Mouse (Mus musculus) heart, embryonic 11.5 days (tissue): ENCODE measurements around the gene Stoml2. TPM values are rescaled to one million over a fixed set of nuclear protein-coding genes. Genes with fewer than 3 reads are reported as not detected.

ENCODE experiments used
- ATAC-seq: fragments of 200-750 bp; cut with Nextera tagmentation; replicated peaks from 2 replicates; pipeline ENCODE4 v1.8.0; 2017; ENCODE audit warnings: moderate library complexity; ENCODE audit not compliant: insufficient number of reproducible peaks, low FRiP score, low TSS enrichment
- H3K27ac ChIP-seq: fragments of 300-500 bp; sonication (generic); 2 replicates; pipeline ENCODE4 v1.5.1; 2014; ENCODE audit warnings: mild to moderate bottlenecking, low read depth, low read length
- H3K27me3 ChIP-seq: fragments of 300-500 bp; sonication (generic); 2 replicates; pipeline ENCODE4 v1.6.1; 2014; ENCODE audit warnings: mild to moderate bottlenecking, low read length, mixed read lengths; ENCODE audit not compliant: control insufficient read depth, insufficient read depth
- H3K36me3 ChIP-seq: fragments of 300-500 bp; sonication (generic); 2 replicates; pipeline ENCODE4 v1.6.1; 2014; ENCODE audit warnings: mild to moderate bottlenecking, low read length, moderate library complexity, mixed read lengths; ENCODE audit not compliant: control insufficient read depth, insufficient read depth
- H3K4me1 ChIP-seq: fragments of 300-500 bp; sonication (generic); 2 replicates; pipeline ENCODE4 v1.6.1; 2014; ENCODE audit warnings: low read length; ENCODE audit not compliant: control insufficient read depth, insufficient read depth
- H3K4me2 ChIP-seq: fragments of 300-500 bp; sonication (generic); 2 replicates; pipeline ENCODE4 v1.6.1; 2014; ENCODE audit warnings: mild to moderate bottlenecking, moderate library complexity
- H3K4me3 ChIP-seq: fragments of 300-500 bp; sonication (generic); 2 replicates; pipeline ENCODE4 v1.5.1; 2014; ENCODE audit warnings: low read depth, low read length
- H3K9ac ChIP-seq: fragments of 300-500 bp; sonication (generic); 2 replicates; pipeline ENCODE4 v1.6.1; 2014; ENCODE audit warnings: mild to moderate bottlenecking, low read depth, low read length, moderate library complexity
- H3K9me3 ChIP-seq: fragments of 300-500 bp; sonication (generic); replicated peaks from 2 replicates; pipeline ENCODE4 v1.6.1; 2016; ENCODE audit warnings: low read length; ENCODE audit not compliant: control insufficient read depth
- WGBS: fragments of 180-500 bp; shearing (Covaris S2); extraction: QIAGEN DNeasy Blood & Tissue Kit; methylation state at CpG from one replicate; pipeline ENCODE4 v1.1.7; 2014; ENCODE audit not compliant: insufficient replicate concordance; 5-methylcytosine and 5-hydroxymethylcytosine counted together
- polyA plus RNA-seq: library from polyadenylated mRNA; unstranded; fragments of >200 nt; fragmentation: Nextera tagmentation; extraction: Ambion mirVana; gene quantifications from 2 replicates; pipeline ENCODE4 v1.2.1, GENCODE M21; 2014

Stoml2 gene
- 251 and 255 TPM in 2 replicates for polyA plus RNA-seq

- Histone ChIP-seq H3K4me3 (peak within 1 kb of the TSS; percentile 68), H3K36me3 (peaks cover 29% of the 10 kb centered on the region; the same call in 1 of the 2 replicates), H3K9me3 (no peaks in the 10 kb centered on the region), H3K9ac (peak within 1 kb of the TSS; percentile 81), H3K4me2 (peak within 1 kb of the TSS; percentile 80), H3K27ac (peak within 1 kb of the TSS; percentile 70), H3K4me1 (peaks cover 9% of the 10 kb centered on the region; the same call in 1 of the 2 replicates), H3K27me3 (no peaks in the 10 kb centered on the region)
- peak; percentile 89 for ATAC-seq
- WGBS, result 2% methylated on average over 38 of the region's 38 CpGs
These were observed at the start of gene Stoml2 for GRCm38 (mm10) chr4:43031237-43031995. Stoml2 (minus strand) TSS chr4:43031710.

DNA sequence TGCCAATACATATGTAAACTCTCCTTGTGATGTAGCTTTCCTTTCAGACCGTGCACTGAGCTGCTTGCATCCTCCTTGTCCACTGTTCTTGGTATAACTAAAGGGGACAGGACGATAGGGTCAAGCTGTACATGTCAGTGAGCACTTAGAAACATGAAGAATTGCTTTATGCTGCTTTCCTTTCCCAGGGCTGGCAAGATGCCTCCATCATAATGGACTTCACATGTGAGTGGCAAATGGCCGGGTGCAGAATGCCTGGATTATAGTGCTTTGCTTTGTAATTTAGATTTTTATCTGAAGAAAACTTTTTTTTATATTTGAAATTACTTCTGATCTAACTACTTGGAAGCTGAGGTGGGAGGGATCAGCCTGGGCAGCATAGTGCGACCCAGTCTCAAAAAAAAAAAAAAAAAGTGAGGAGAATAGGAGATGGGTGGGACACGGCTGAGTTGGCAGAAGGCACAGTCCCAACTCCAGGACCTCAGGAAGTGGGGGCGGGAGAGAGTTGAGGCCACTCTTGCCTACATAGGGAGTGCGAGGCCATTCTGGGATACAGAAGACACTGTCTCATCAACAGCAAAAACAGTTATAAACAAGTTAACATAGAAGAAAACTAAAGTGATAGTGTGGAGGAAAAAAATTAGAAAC lies 46.7 kb upstream of the Stoml2 start:
- 60% methylated on average over 7 of the region's 7 CpGs for WGBS
- Histone ChIP-seq H3K27me3 (no peaks in the 10 kb centered on the region), H3K27ac (no peak overlapping the region), H3K9me3 (no peaks in the 10 kb centered on the region), H3K4me3 (no peak overlapping the region), H3K4me1 (no peaks in the 10 kb centered on the region), H3K4me2 (no peak overlapping the region), H3K9ac (no peak overlapping the region), H3K36me3 (no peaks in the 10 kb centered on the region)
- ATAC-seq, result no peak

GRCm38 (mm10) chr4:43074923-43075322 lies 43.4 kb upstream of the Stoml2 start:
- ATAC-seq, result no peak
- Histone ChIP-seq H3K4me2 (no peak overlapping the region), H3K9ac (no peak overlapping the region)

DNA sequence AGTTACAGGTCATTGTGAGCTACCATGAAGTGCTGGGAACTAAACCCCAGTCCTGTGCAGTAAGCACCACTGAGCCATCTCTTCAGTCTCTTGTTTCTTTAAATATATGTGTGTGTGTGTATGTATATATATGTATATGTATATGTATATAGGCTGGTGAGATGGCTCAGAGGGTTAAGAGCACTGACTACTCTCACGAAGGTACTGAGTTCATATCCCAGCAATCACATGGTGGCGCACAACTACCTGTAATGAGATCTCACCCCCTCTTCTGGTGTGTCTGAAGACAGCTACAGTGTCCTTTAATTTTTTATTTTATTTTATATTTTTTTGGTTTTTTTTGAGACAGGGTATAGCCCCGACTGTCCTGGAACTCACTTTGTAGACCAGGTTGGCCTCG lies 34.0 kb upstream of the Stoml2 start:
- Histone ChIP-seq H3K36me3 (no peaks in the 10 kb centered on the region), H3K4me3 (no peak overlapping the region), H3K9me3 (no peaks in the 10 kb centered on the region), H3K9ac (no peak overlapping the region), H3K4me2 (no peak overlapping the region), H3K27ac (no peak overlapping the region), H3K27me3 (no peaks in the 10 kb centered on the region), H3K4me1 (no peaks in the 10 kb centered on the region)
- no peak for ATAC-seq
- 89% methylated on average over 4 of the region's 4 CpGs for WGBS

More at GRCm38 (mm10) chr4:43074923-43075322, 43.4 kb upstream of the Stoml2 start:
- Histone ChIP-seq H3K9me3 (no peaks in the 10 kb centered on the region), H3K27me3 (no peaks in the 10 kb centered on the region), H3K27ac (no peak overlapping the region), H3K4me1 (no peaks in the 10 kb centered on the region), H3K4me3 (no peak overlapping the region), H3K36me3 (no peaks in the 10 kb centered on the region)

- H3K4me2 ChIP-seq, result peak overlapping the region; percentile 87; the same call in 1 of the 2 replicates
- no peak for ATAC-seq
- H3K4me1 ChIP-seq, result no peaks in the 10 kb centered on the region; the same call in 1 of the 2 replicates
- H3K36me3 ChIP-seq, result no peaks in the 10 kb centered on the region
- H3K9me3 ChIP-seq, result no peaks in the 10 kb centered on the region
- 53% methylated on average over 3 of the region's 3 CpGs for WGBS
- no peak overlapping the region for H3K27ac ChIP-seq
- no peak overlapping the region for H3K4me3 ChIP-seq
- no peaks in the 10 kb centered on the region for H3K27me3 ChIP-seq
- H3K9ac ChIP-seq, result no peak overlapping the region
These were observed 28.8 kb upstream of the Stoml2 start for GRCm38 (mm10) chr4:43060286-43060685.

DNA sequence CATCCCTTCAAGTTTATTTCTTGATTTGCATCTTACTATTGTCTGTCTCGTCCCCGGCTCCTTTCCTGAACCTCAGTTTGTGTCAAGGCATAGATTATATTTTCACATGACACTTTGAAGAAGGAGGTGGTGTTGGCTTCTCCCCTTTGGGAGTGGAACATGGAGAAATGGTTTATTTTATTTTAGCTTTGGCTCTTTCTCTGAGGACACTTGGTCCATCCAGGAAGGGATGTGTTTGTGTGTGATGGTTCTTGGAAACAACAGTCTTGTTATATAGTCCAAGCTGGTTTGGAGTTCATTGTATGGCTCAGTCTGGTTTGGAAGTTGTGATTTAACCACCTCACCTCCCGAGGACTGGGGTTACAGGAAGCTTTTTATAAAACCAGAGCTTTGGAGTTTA lies 28.2 kb upstream of the Stoml2 start:
- ATAC-seq, result no peak
- Histone ChIP-seq H3K4me1 (no peaks in the 10 kb centered on the region; the same call in 1 of the 2 replicates), H3K27me3 (no peaks in the 10 kb centered on the region), H3K4me3 (peak overlapping the region; percentile 72), H3K27ac (no peak overlapping the region), H3K4me2 (peak overlapping the region; percentile 87), H3K36me3 (no peaks in the 10 kb centered on the region), H3K9ac (peak overlapping the region; percentile 81), H3K9me3 (no peaks in the 10 kb centered on the region)
- 47% methylated on average over 3 of the region's 3 CpGs for WGBS

GRCm38 (mm10) chr4:43058753-43059654 lies 27.5 kb upstream of the Stoml2 start, which contains the start of gene Unc13b:
Unc13b (plus strand) TSS chr4:43058953.
- WGBS, result under 1% methylated on average over 80 of the region's 90 CpGs
- peak within 1 kb of the TSS; percentile 73 for H3K27ac ChIP-seq
- H3K4me3 ChIP-seq, result peak within 1 kb of the TSS; percentile 72

GRCm38 (mm10) chr4:43058392-43058752 lies 26.9 kb upstream of the Stoml2 start:
- H3K27ac ChIP-seq, result no peak overlapping the region
- WGBS, result 29% methylated on average over 8 of the region's 8 CpGs

More at GRCm38 (mm10) chr4:43058753-43059654, 27.5 kb upstream of the Stoml2 start, which contains the start of gene Unc13b:
- Histone ChIP-seq H3K4me1 (no peaks in the 10 kb centered on the region; the same call in 1 of the 2 replicates), H3K27me3 (no peaks in the 10 kb centered on the region), H3K9me3 (no peaks in the 10 kb centered on the region), H3K36me3 (no peaks in the 10 kb centered on the region), H3K4me2 (peak within 1 kb of the TSS; percentile 87), H3K9ac (peak within 1 kb of the TSS; percentile 81)
- peak; percentile 95 for ATAC-seq

More at GRCm38 (mm10) chr4:43058392-43058752, 26.9 kb upstream of the Stoml2 start:
- Histone ChIP-seq H3K4me3 (peak overlapping the region; percentile 72), H3K4me2 (peak overlapping the region; percentile 87), H3K36me3 (no peaks in the 10 kb centered on the region), H3K4me1 (no peaks in the 10 kb centered on the region; the same call in 1 of the 2 replicates), H3K27me3 (no peaks in the 10 kb centered on the region), H3K9ac (no peak overlapping the region), H3K9me3 (no peaks in the 10 kb centered on the region)
- no peak for ATAC-seq
